Mouse (Mus musculus) liver, embryonic 12.5 days (tissue): ENCODE results near the gene Trpv4. TPM values are rescaled to one million over a fixed set of nuclear protein-coding genes. Genes with fewer than 3 reads are reported as not detected.
A peak's percentile ranks its signal among the peaks of the same experiment; 100 is the strongest.

Source experiments
- ATAC-seq: fragments of 200-750 bp; cut with Nextera tagmentation; 2 replicates; pipeline ENCODE4 v1.8.0; 2017; ENCODE audit warnings: moderate number of reproducible peaks, mild to moderate bottlenecking, moderate library complexity
- H3K27ac ChIP-seq: fragments of 300-500 bp; sonication (generic); 2 replicates; pipeline ENCODE4 v1.5.1; 2016; ENCODE audit warnings: mild to moderate bottlenecking
- H3K27me3 ChIP-seq: fragments of 300-500 bp; sonication (generic); replicated peaks from 2 replicates; pipeline ENCODE4 v1.6.1; 2016; ENCODE audit warnings: mild to moderate bottlenecking, moderate library complexity
- H3K36me3 ChIP-seq: fragments of 300-500 bp; sonication (generic); 2 replicates; pipeline ENCODE4 v1.6.1; 2016; ENCODE audit warnings: mild to moderate bottlenecking, moderate library complexity
- H3K4me1 ChIP-seq: fragments of 300-500 bp; sonication (generic); 2 replicates; pipeline ENCODE4 v1.6.1; 2016
- H3K4me2 ChIP-seq: fragments of 300-500 bp; sonication (generic); 2 replicates; pipeline ENCODE4 v1.6.1; 2016; ENCODE audit warnings: mild to moderate bottlenecking, moderate library complexity
- H3K4me3 ChIP-seq: fragments of 300-500 bp; sonication (generic); 2 replicates; pipeline ENCODE4 v1.5.1; 2016; ENCODE audit warnings: mild to moderate bottlenecking, moderate library complexity
- H3K9ac ChIP-seq: fragments of 300-500 bp; sonication (generic); 2 replicates; pipeline ENCODE4 v1.6.1; 2016; ENCODE audit warnings: mild to moderate bottlenecking, moderate library complexity
- H3K9me3 ChIP-seq: fragments of 300-500 bp; sonication (generic); replicated peaks from 2 replicates; pipeline ENCODE4 v1.6.1; 2016; ENCODE audit warnings: mild to moderate bottlenecking, moderate library complexity
- WGBS: fragments of 180-500 bp; shearing (Covaris S2); methylation state at CpG from one replicate; pipeline ENCODE4 v1.1.7; 2016; ENCODE audit not compliant: insufficient replicate concordance; 5-methylcytosine and 5-hydroxymethylcytosine counted together
- polyA plus RNA-seq: library from polyadenylated mRNA; unstranded; fragments of >200 nt; fragmentation: Nextera tagmentation; extraction: Ambion mirVana; gene quantifications from 2 replicates; pipeline ENCODE4 v1.2.1, GENCODE M21; 2016

Gene Trpv4
- polyA plus RNA-seq, 1 experiment from 2014 or later, result 0.19 TPM

GRCm38 (mm10) chr5:114644918-114645317 lies 13.3 kb downstream of the Trpv4 start:
- 13% methylated on average over 6 of the region's 6 CpGs for WGBS
- Histone ChIP-seq H3K36me3 (no peaks in the 10 kb centered on the region), H3K9me3 (no peaks in the 10 kb centered on the region), H3K4me3 (no peak overlapping the region), H3K4me1 (peaks cover 43% of the 10 kb centered on the region), H3K4me2 (0 out of 2 replicates have a peak overlapping the region, but pooled peaks have one; percentile 10), H3K9ac (no peak overlapping the region), H3K27me3 (peaks cover 39% of the 10 kb centered on the region), H3K27ac (no peak overlapping the region)
- ATAC-seq, result no peak

- Histone ChIP-seq H3K4me1 (peaks cover 15% of the 10 kb centered on the region), H3K9me3 (no peaks in the 10 kb centered on the region), H3K9ac (no peak overlapping the region), H3K27ac (no peak overlapping the region), H3K36me3 (no peaks in the 10 kb centered on the region), H3K4me3 (no peak overlapping the region), H3K4me2 (no peak overlapping the region), H3K27me3 (peaks cover 62% of the 10 kb centered on the region)
- ATAC-seq, result no peak
- WGBS, result 68% methylated on average over 10 of the region's 10 CpGs
Measured at GRCm38 (mm10) chr5:114640809-114641208, 17.4 kb downstream of the Trpv4 start.

- peaks cover 69% of the 10 kb centered on the region for H3K27me3 ChIP-seq
- ATAC-seq, result no peak
- H3K4me1 ChIP-seq, result peaks cover 5% of the 10 kb centered on the region
- no peaks in the 10 kb centered on the region for H3K9me3 ChIP-seq
- H3K4me2 ChIP-seq, result peak overlapping the region; percentile 22
- no peak overlapping the region for H3K4me3 ChIP-seq
- no peak overlapping the region for H3K9ac ChIP-seq
- H3K36me3 ChIP-seq, result no peaks in the 10 kb centered on the region
- H3K27ac ChIP-seq, result no peak overlapping the region
- 26% methylated on average over 7 of the region's 7 CpGs for WGBS
Measured at GRCm38 (mm10) chr5:114639645-114639957, 18.6 kb downstream of the Trpv4 start.

- H3K4me2 ChIP-seq, result peak overlapping the region; percentile 22
- no peak overlapping the region for H3K27ac ChIP-seq
- ATAC-seq, result peak; percentile 68
- no peaks in the 10 kb centered on the region for H3K9me3 ChIP-seq
- 11% methylated on average over 22 of the region's 22 CpGs for WGBS
- no peaks in the 10 kb centered on the region for H3K36me3 ChIP-seq
- H3K4me1 ChIP-seq, result peaks cover 5% of the 10 kb centered on the region
- H3K27me3 ChIP-seq, result peaks cover 69% of the 10 kb centered on the region
- H3K4me3 ChIP-seq, result no peak overlapping the region
- no peak overlapping the region for H3K9ac ChIP-seq
Measured at GRCm38 (mm10) chr5:114638769-114639644, 19.2 kb downstream of the Trpv4 start.

GRCm38 (mm10) chr5:114636091-114636490 lies 22.1 kb downstream of the Trpv4 start:
- H3K27me3 ChIP-seq, result peaks cover 49% of the 10 kb centered on the region
- no peaks in the 10 kb centered on the region for H3K36me3 ChIP-seq
- no peaks in the 10 kb centered on the region for H3K9me3 ChIP-seq
- 71% methylated on average over 25 of the region's 25 CpGs for WGBS
- no peak overlapping the region for H3K9ac ChIP-seq
- no peak for ATAC-seq
- H3K4me3 ChIP-seq, result no peak overlapping the region
- no peak overlapping the region for H3K27ac ChIP-seq
- H3K4me1 ChIP-seq, result peaks cover 5% of the 10 kb centered on the region
- H3K4me2 ChIP-seq, result no peak overlapping the region

GRCm38 (mm10) chr5:114631336-114631735 lies 26.9 kb downstream of the Trpv4 start:
- H3K9me3 ChIP-seq, result no peaks in the 10 kb centered on the region
- H3K27ac ChIP-seq, result no peak overlapping the region
- H3K27me3 ChIP-seq, result peaks cover 24% of the 10 kb centered on the region
- H3K36me3 ChIP-seq, result no peaks in the 10 kb centered on the region
- no peak for ATAC-seq
- WGBS, result 38% methylated on average over 2 of the region's 2 CpGs
- H3K4me2 ChIP-seq, result no peak overlapping the region
- H3K9ac ChIP-seq, result no peak overlapping the region
- no peak overlapping the region for H3K4me3 ChIP-seq
- H3K4me1 ChIP-seq, result no peaks in the 10 kb centered on the region

- H3K9ac ChIP-seq, result no peak overlapping the region
- H3K9me3 ChIP-seq, result no peaks in the 10 kb centered on the region
- peaks cover 27% of the 10 kb centered on the region for H3K27me3 ChIP-seq
- WGBS, result 13% methylated on average over 3 of the region's 3 CpGs
- H3K27ac ChIP-seq, result no peak overlapping the region
- no peak overlapping the region for H3K4me3 ChIP-seq
- no peaks in the 10 kb centered on the region for H3K36me3 ChIP-seq
- H3K4me1 ChIP-seq, result no peaks in the 10 kb centered on the region
- no peak overlapping the region for H3K4me2 ChIP-seq
- no peak for ATAC-seq
Measured at GRCm38 (mm10) chr5:114625590-114625989, 32.6 kb downstream of the Trpv4 start.

- H3K9me3 ChIP-seq, result no peaks in the 10 kb centered on the region
- H3K4me1 ChIP-seq, result peaks cover 16% of the 10 kb centered on the region
- no peak overlapping the region for H3K4me2 ChIP-seq
- H3K27ac ChIP-seq, result no peak overlapping the region
- no peak overlapping the region for H3K4me3 ChIP-seq
- 19% methylated on average over 6 of the region's 6 CpGs for WGBS
- ATAC-seq, result no peak
- H3K27me3 ChIP-seq, result peaks cover 30% of the 10 kb centered on the region
- no peak overlapping the region for H3K9ac ChIP-seq
- no peaks in the 10 kb centered on the region for H3K36me3 ChIP-seq
Measured at GRCm38 (mm10) chr5:114620305-114620704, 37.9 kb downstream of the Trpv4 start.

GRCm38 (mm10) chr5:114618851-114619250 lies 39.4 kb downstream of the Trpv4 start:
- H3K27ac ChIP-seq, result no peak overlapping the region
- no peak for ATAC-seq
- no peak overlapping the region for H3K4me2 ChIP-seq
- H3K9me3 ChIP-seq, result no peaks in the 10 kb centered on the region
- no peak overlapping the region for H3K9ac ChIP-seq
- peaks cover 31% of the 10 kb centered on the region for H3K4me1 ChIP-seq
- H3K27me3 ChIP-seq, result peaks cover 30% of the 10 kb centered on the region
- 12% methylated on average over 8 of the region's 8 CpGs for WGBS
- H3K4me3 ChIP-seq, result no peak overlapping the region
- H3K36me3 ChIP-seq, result no peaks in the 10 kb centered on the region

GRCm38 (mm10) chr5:114617809-114618208 lies 40.4 kb downstream of the Trpv4 start:
- no peak overlapping the region for H3K9ac ChIP-seq
- no peaks in the 10 kb centered on the region for H3K9me3 ChIP-seq
- no peak overlapping the region for H3K4me3 ChIP-seq
- ATAC-seq, result no peak
- peaks cover 30% of the 10 kb centered on the region for H3K27me3 ChIP-seq
- peaks cover 38% of the 10 kb centered on the region for H3K4me1 ChIP-seq
- no peaks in the 10 kb centered on the region for H3K36me3 ChIP-seq
- H3K4me2 ChIP-seq, result no peak overlapping the region
- WGBS, result 61% methylated on average over 12 of the region's 12 CpGs
- no peak overlapping the region for H3K27ac ChIP-seq

- WGBS, result 60% methylated on average over 11 of the region's 11 CpGs
- Histone ChIP-seq H3K4me1 (peaks cover 51% of the 10 kb centered on the region), H3K9ac (no peak overlapping the region), H3K9me3 (no peaks in the 10 kb centered on the region), H3K36me3 (no peaks in the 10 kb centered on the region), H3K4me3 (no peak overlapping the region), H3K27ac (no peak overlapping the region), H3K4me2 (peak overlapping the region; percentile 10; the same call in 1 of the 2 replicates), H3K27me3 (peaks cover 17% of the 10 kb centered on the region)
- peak; percentile 43; the same call in 1 of the 2 replicates for ATAC-seq
Measured at GRCm38 (mm10) chr5:114616336-114617061, 41.7 kb downstream of the Trpv4 start.

GRCm38 (mm10) chr5:114614863-114615262 lies 43.4 kb downstream of the Trpv4 start:
- peak; percentile 88 for ATAC-seq
- Histone ChIP-seq H3K9me3 (no peaks in the 10 kb centered on the region), H3K9ac (0 out of 2 replicates have a peak overlapping the region, but pooled peaks have one; percentile 6), H3K4me2 (peak overlapping the region; percentile 52), H3K4me3 (0 out of 2 replicates have a peak overlapping the region, but pooled peaks have one; percentile 7), H3K36me3 (0 out of 2 replicates have a peak, but pooled peaks cover 5% of the 10 kb centered on the region), H3K27ac (peak overlapping the region; percentile 80), H3K27me3 (peaks cover 23% of the 10 kb centered on the region), H3K4me1 (peaks cover 57% of the 10 kb centered on the region)
- WGBS, result 23% methylated on average over 7 of the region's 7 CpGs
